ENCODE assay signal across 9 mouse cellular contexts in genomic region chr1:133187948-133188680, GRCm38 (mm10). TPM values are rescaled to one million over a fixed set of nuclear protein-coding genes. Genes with fewer than 3 reads are reported as not detected.
DNase-seq lines count a peak whose midpoint lies in the region; ATAC-seq and TF ChIP-seq lines count a peak whose summit lies in the region.
"Had no signal": no experiment of that assay in that cellular context is flagged by ENCODE, and none has a peak within 500 bp of the region (broad histone marks: within the 10 kb centered on the region; RNA-seq: fewer than 3 reads in every experiment).

No protein-coding gene starts in this region.

- H3K36me3 ChIP-seq in forebrain, embryonic 12.5 days (replicated peaks) = peaks cover 6% of the 10 kb centered on the region
- peaks cover 33% of the 10 kb centered on the region for H3K36me3 ChIP-seq in midbrain, embryonic 10.5 days
- H3K36me3 ChIP-seq: liver, embryonic 13.5 days had no signal

- peak; percentile 90 for ATAC-seq in forebrain, embryonic 12.5 days (ENCODE audit: low FRiP score)
- no peak for ATAC-seq in erythroblast, adult 5-6 weeks (replicated peaks; ENCODE audit: low FRiP score, poor library complexity, severe bottlenecking)
- ATAC-seq in CD4-positive, CD25-positive, alpha-beta regulatory T cell, adult 4 months = no peak

- H3K9ac ChIP-seq in forebrain, embryonic 12.5 days = no peak overlapping the region; the same call in 1 of the 2 replicates
- H3K9ac ChIP-seq: liver, embryonic 13.5 days had no signal

- intact Hi-C loops in gastrocnemius, adult 2 months (cut with DNase I) = no loop called here

- peaks cover 10% of the 10 kb centered on the region for H3K27me3 ChIP-seq in forebrain, embryonic 12.5 days
- peaks cover 1% of the 10 kb centered on the region; the same call in 1 of the 2 replicates for H3K27me3 ChIP-seq in midbrain, embryonic 10.5 days (ENCODE audit: low read depth, poor library complexity, severe bottlenecking)

- peaks cover 54% of the 10 kb centered on the region for H3K4me1 ChIP-seq in forebrain, embryonic 12.5 days
- H3K4me1 ChIP-seq in midbrain, embryonic 10.5 days = peaks cover 77% of the 10 kb centered on the region
- H3K4me1 ChIP-seq: liver, embryonic 13.5 days had no signal

- peak; percentile 45 for DNase-seq in gastrocnemius, adult 2 months
- no peak for DNase-seq in gastrocnemius, adult 18-20 months (ENCODE audit: low spot score)
- peak; percentile 53 for DNase-seq in NIH3T3 (ENCODE audit: low read depth)
- DNase-seq in midbrain, embryonic 10.5 days (ENCODE audit: low spot score) = peak; percentile 96
- no peak for DNase-seq in urinary bladder, postnatal 25 days (ENCODE audit: low spot score)
- DNase-seq: liver, embryonic 13.5 days had no signal

- peaks cover 5% of the 10 kb centered on the region; the same call in 1 of the 2 replicates for H3K9me3 ChIP-seq in forebrain, embryonic 12.5 days
- peaks cover 8% of the 10 kb centered on the region; the same call in 1 of the 2 replicates for H3K9me3 ChIP-seq in midbrain, embryonic 10.5 days (replicated peaks)
- H3K9me3 ChIP-seq: liver, embryonic 13.5 days had no signal

- H3K4me2 ChIP-seq in forebrain, embryonic 12.5 days = peak overlapping the region; percentile 35
- H3K4me2 ChIP-seq: liver, embryonic 13.5 days had no signal

- H3K4me3 ChIP-seq in gastrocnemius, adult 2 months = no peak overlapping the region
- H3K4me3 ChIP-seq in forebrain, embryonic 12.5 days (replicated peaks) = no peak overlapping the region
- H3K4me3 ChIP-seq in midbrain, embryonic 10.5 days = peak overlapping the region; percentile 35
- H3K4me3 ChIP-seq: liver, embryonic 13.5 days had no signal

- peak overlapping the region; percentile 90 for H3K27ac ChIP-seq in gastrocnemius, adult 2 months
- peak overlapping the region; percentile 95 for H3K27ac ChIP-seq in forebrain, embryonic 12.5 days
- peak overlapping the region; percentile 94 for H3K27ac ChIP-seq in midbrain, embryonic 10.5 days (replicated peaks)
- H3K27ac ChIP-seq: liver, embryonic 13.5 days had no signal

- no peak for TF ChIP-seq CTCF in gastrocnemius, adult 2 months (IDR thresholded peaks at IDR 0.05)

- whole genome bisulfite sequencing in forebrain, embryonic 12.5 days = 5% methylated on average over 4 of the region's 4 CpGs
- 8% methylated on average over 4 of the region's 4 CpGs for WGBS in midbrain, embryonic 10.5 days

RNA-seq across cellular contexts. Expression of gene Plekha6, which starts 24.1 kb away (rescaled TPM):
- total RNA-seq in gastrocnemius, adult 2 months (2021) = 10 to 100 TPM in 1 of 2 experiments, 1 to 10 TPM in 1; 7.4 to 12.5 TPM
- total RNA-seq in gastrocnemius, adult 18-20 months (2021) = 10 to 100 TPM in 1 of 2 experiments, 1 to 10 TPM in 1; 8.1 to 10.6 TPM
- polyA plus RNA-seq in forebrain, embryonic 12.5 days (2016; fragmentation: Nextera tagmentation; extraction: Ambion mirVana) = 20.3 and 20.6 TPM in 2 replicates
- 12.5 and 15.7 TPM in 2 replicates for polyA plus RNA-seq in midbrain, embryonic 10.5 days (2016; fragmentation: Nextera tagmentation; extraction: Ambion mirVana)
- total RNA-seq in erythroblast, adult 5-6 weeks (2015; ENCODE audit: low replicate concordance) = 0.63 TPM in 1 of 2 replicates, not detected in the other
- 0.68 and 0.98 TPM in 2 replicates for total RNA-seq in erythroblast, adult 5-6 weeks (2017; ENCODE audit: low replicate concordance)
- not detected for polyA plus RNA-seq in CD4-positive, CD25-positive, alpha-beta regulatory T cell, adult 4 months (2017; shearing (Covaris generic))

RNA-seq across cellular contexts. Expression of gene Ppp1r15b, which starts 57.2 kb away (rescaled TPM):
- total RNA-seq in gastrocnemius, adult 2 months (2021) = 10 to 100 TPM; 16.4 to 18.6 TPM
- total RNA-seq in gastrocnemius, adult 18-20 months (2021) = 10 to 100 TPM; 13.0 to 15.3 TPM
- 58.3 and 63.5 TPM in 2 replicates for polyA plus RNA-seq in forebrain, embryonic 12.5 days (2016; fragmentation: Nextera tagmentation; extraction: Ambion mirVana)
- polyA plus RNA-seq in midbrain, embryonic 10.5 days (2016; fragmentation: Nextera tagmentation; extraction: Ambion mirVana) = 48.9 and 56.8 TPM in 2 replicates
- 37.1 and 44.3 TPM in 2 replicates for total RNA-seq in erythroblast, adult 5-6 weeks (2015; ENCODE audit: low replicate concordance)
- total RNA-seq in erythroblast, adult 5-6 weeks (2017; ENCODE audit: low replicate concordance) = 72.2 and 83.8 TPM in 2 replicates
- polyA plus RNA-seq in CD4-positive, CD25-positive, alpha-beta regulatory T cell, adult 4 months (2017; shearing (Covaris generic)) = 10 to 100 TPM; 20.6 to 21.8 TPM

Comparison
In these comparisons a context has a peak if more than half of its experiments do, and no peak if none do; other contexts are left out.
1. DNase-seq: peak in gastrocnemius, adult 2 months (single experiment), NIH3T3 (single experiment) and midbrain, embryonic 10.5 days (single experiment); none in gastrocnemius, adult 18-20 months (single experiment) and urinary bladder, postnatal 25 days (single experiment).
2. RNA of gene Plekha6, which starts 24.1 kb away (total RNA-seq): 7.4 to 12.5 TPM in gastrocnemius, adult 2 months and 8.1 to 10.6 TPM in gastrocnemius, adult 18-20 months; 0.63 to 0.98 TPM in erythroblast, adult 5-6 weeks; every median in the first group is over 4 times any median in the second.
3. Peak in every context shown above with its lines, with median percentiles within 50 percentile points of each other: H3K27ac ChIP-seq.